Mouse (Mus musculus) CD4-positive, CD25-positive, alpha-beta regulatory T cell, adult 4 months (primary cell): ENCODE measurements around the gene Phyhd1. TPM values are rescaled to one million over a fixed set of nuclear protein-coding genes. Genes with fewer than 3 reads are reported as not detected.

Experiments
- ATAC-seq: one replicate; pipeline ENCODE4 v1.8.0; 2017
- polyA plus RNA-seq, 2 experiments: library from polyadenylated mRNA; unstranded; fragments of 100-300 nt; shearing (Covaris generic); gene quantifications; one replicate each; pipeline ENCODE4 v1.2.1; 2017

Phyhd1 gene
- polyA plus RNA-seq, 2 experiments from 2014 or later, result 2.8 to 4.4 TPM

- peak; percentile 20 for ATAC-seq
Measured at GRCm38 (mm10) chr2:30285416-30286181, 19.6 kb downstream of the Phyhd1 start.

GRCm38 (mm10) chr2:30286192-30287026 lies 20.4 kb downstream of the Phyhd1 start, which contains the start of the genes Dolk and Nup188:
Dolk (minus strand) TSS chr2:30286334.
Nup188 (plus strand) TSS chr2:30286397.
- ATAC-seq, result peak; percentile 96

DNA sequence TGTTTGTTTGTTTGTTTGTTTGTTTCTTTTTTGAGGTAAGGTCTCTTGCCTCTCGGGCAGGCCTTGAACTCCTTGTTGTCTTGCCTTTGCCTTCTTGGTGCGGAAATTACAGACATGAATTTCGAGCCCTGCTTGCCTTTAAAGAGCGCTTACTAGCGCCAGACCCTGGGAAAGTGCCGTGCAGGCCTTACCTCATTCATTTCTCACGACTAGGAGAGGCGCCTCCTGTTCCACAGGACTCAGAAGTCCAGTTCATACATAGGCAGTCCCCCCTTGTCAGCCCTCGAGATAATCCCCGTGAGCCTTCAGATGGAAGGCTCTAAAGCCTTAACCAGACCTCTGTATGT lies 21.0 kb downstream of the Phyhd1 start:
- no peak for ATAC-seq

DNA sequence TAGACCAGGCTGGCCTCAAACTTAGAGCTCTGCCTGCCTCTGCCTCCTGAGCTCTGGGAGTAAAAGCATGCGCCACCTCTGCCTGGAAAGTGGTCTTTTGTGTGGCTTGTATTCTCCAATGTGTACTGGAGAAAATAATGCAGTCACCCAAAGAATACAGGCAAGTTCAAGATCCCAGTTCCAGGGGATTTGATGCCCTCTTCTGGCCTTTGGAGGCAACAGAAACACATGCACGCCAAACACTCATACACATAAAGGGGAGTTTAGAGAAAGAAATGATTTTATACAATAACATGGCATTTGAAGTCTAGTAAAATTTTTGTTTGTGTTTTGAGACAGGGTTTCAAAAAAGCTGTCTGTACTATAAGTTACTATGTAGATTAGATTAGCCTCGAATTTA lies 33.5 kb downstream of the Phyhd1 start:
- no peak for ATAC-seq

DNA sequence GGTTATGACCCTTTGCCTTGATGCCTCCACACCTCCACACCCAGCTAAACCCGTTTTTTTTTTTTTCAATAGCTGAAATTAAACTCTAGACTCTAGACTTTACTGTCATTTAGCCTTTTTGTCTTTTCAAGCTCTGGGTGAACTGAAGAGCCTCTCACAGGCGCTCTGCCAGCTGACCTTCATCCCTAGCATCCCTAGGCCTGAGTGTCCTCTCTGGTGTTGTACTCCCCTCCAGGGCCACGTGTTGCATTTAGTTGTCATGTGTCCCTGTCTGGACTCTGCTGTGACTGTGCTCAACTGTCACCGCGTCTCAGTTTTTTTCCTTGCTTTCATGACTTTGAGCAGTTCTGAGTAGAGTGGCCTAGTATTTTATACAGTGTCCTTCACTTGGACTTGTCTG lies 34.0 kb downstream of the Phyhd1 start:
- no peak for ATAC-seq

DNA sequence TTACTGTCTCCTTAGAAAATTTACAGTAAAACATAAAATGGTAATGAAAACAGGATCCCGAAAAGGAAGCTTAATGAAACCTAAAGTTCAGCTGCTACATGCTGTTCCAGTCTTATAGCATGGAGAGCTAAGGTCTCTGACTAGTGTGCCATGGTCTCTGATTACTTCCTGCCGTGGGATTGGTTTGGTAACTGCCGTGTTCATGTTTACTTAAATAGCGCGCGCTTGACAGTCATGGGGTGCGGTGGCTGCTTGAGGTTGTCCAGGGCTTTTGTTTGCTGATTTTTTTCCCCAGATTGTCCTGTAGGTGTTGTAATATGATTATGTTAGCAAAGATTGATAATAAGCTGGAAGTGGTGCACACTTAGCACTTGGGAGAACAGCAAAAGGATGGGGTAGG lies 40.1 kb downstream of the Phyhd1 start:
- ATAC-seq, result no peak

DNA sequence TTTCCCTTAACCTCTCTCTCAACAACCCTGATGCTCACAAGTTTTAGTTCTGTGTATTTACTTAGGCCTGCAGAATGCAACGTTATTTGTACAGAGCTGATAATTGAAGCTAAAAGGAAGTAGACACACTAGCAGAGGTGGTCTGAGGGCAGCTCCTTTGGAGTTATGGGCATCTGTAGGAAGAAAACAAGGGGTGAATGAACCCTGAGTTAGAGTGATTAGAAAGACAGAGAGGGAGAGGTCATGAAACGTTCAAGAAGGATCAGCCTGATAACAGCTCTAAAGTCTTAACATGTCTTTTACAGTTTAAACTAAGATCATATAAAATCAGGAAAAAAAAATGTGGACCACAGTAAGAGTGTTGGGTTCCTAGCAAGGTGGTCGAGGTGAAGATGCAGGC lies 43.3 kb downstream of the Phyhd1 start:
- ATAC-seq, result no peak

DNA sequence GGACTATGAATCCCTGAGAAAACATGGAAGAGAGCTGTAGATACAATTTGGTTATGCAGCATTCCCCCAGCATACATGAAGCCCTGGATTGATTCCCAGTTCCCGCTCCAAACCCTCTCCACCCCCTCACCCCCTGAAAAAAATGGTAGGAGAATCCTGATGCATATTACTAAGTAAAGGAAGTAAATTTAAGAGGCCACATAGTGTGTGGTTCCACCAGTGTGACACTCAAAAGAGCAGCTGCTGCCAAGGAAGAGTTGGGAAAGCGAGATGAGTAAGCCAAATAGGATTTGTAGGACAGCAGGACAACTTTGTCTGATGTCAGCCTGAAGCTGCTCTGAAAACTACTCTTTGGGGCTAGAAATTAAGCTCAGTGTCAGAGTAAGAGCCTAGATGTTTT lies 45.5 kb downstream of the Phyhd1 start:
- no peak for ATAC-seq

DNA sequence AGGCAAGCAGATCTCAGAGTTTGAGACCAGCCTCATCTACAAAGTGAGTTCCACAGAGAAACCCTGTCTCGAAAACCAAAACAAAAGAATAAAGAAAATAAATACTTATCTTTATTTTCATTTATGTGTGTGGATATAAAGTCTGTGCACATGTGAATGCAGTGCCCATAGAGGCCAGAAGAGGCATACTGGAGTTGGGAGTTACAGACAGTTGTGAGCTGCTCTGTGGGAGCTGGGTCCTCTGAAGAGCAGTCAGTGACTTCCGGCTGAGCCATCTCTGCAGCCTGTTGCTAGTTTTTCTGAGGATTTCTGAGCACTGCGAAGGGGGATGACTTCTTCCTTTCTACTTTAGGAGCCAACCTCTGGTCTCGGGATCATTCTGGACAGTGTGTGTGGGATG lies 50.1 kb downstream of the Phyhd1 start:
- no peak for ATAC-seq

DNA sequence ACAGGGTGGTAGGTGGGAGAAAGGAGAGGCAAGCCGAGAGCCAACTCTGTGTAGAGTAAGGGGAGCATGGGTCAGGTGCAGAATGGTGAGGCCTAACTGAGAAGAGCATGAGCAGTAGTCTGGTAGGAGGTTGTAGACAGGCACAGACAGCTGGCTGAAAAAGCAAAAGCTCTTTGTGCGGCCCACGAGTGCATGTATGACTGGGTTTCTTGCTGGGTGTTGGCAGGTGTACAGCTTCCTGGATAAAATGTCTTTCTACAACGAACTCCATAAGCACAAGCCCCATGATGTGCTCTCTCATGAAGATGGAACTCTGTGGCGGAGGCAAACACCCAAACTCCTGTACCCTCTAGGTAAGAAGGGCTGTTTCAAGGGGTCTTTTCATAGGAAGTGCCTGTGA lies 51.0 kb downstream of the Phyhd1 start:
- no peak for ATAC-seq

DNA sequence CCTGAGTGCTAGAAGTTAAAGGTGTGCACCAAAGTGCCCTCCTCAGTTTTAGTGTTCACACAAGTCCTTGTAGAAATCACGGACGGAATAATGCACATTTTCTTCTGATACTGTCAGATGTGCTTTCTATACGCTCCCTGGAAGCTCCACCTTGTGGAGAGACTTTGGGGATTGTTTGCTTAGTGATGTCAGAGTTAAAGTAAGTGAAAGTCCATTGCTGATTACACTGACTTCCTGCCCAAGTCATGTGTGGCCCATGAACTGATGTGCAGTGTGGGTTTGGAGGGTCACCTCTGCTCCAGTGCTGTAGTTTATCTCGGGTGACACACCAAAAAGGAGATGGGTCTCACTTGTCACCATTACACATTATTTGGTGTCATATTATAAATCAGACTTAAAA lies 53.3 kb downstream of the Phyhd1 start:
- no peak for ATAC-seq

DNA sequence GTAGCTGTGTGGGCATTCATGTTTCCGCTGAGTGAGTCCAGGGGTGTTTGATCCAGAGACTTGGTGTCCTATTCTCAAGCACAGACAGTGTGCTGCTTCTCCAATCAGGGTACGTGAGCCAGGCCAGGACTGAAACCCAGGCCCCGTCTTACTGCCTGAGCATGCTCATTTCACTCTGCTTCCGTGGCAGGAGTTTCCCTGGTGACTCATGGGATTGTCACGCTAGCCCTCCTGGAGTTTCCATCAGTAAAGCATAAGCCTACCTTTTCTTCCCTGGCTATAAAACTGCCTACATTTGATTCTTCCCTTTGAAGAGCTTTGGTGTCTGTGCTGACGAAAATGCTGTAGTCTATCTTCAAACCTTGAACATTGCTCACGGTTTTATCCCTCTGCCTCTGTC lies 57.1 kb downstream of the Phyhd1 start:
- ATAC-seq, result no peak

GRCm38 (mm10) chr2:30325296-30325695 lies 59.3 kb downstream of the Phyhd1 start:
- no peak for ATAC-seq

GRCm38 (mm10) chr2:30327276-30327675 lies 61.3 kb downstream of the Phyhd1 start:
- no peak for ATAC-seq

DNA sequence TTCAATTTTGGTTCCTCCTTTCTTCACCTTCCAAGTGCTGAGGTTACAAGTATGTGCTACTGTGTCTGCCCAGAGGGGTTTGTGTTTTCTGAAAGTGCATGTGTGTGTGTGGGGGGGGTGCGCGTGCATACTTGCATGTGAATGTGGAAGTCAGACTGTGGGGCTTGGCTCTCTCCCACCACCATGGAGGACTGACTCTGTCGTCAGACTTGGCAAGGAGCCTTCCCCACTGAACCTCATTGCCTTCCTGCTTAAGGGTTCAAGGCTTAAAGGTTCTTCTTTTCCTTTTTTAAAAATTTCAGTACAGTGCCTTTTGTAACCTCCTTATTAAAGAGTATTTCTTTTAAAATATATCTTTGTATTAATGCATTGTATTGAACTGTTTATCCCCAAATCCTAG lies 62.8 kb downstream of the Phyhd1 start:
- no peak for ATAC-seq

Other genes starting within 250 kb of the Phyhd1 start
- 1 to 10 TPM; 1.5 to 2.0 TPM for gene Wdr34, start 217.3 kb upstream of the Phyhd1 start, polyA plus RNA-seq
- 100 to 1,000 TPM; 362 to 387 TPM for gene Set, start 208.8 kb upstream of the Phyhd1 start, polyA plus RNA-seq
- under 1 TPM; 0.16 to 0.48 TPM for gene Pkn3, start 188.5 kb upstream of the Phyhd1 start, polyA plus RNA-seq
- 10 to 100 TPM; 32.3 to 44.9 TPM for gene Zdhhc12, start 172.6 kb upstream of the Phyhd1 start, polyA plus RNA-seq
- gene Zer1, start 141.6 kb upstream of the Phyhd1 start, polyA plus RNA-seq, result 10 to 100 TPM; 18.5 to 25.5 TPM
- gene Tbc1d13, start 132.5 kb upstream of the Phyhd1 start, polyA plus RNA-seq, result 10 to 100 TPM; 10.9 to 11.3 TPM
- 1 to 10 TPM; 1.3 to 2.5 TPM for gene Endog, start 94.7 kb upstream of the Phyhd1 start, polyA plus RNA-seq
- gene Spout1, start 87.7 kb upstream of the Phyhd1 start, polyA plus RNA-seq, result 10 to 100 TPM; 30.2 to 50.9 TPM
- gene Kyat1, start 60.4 kb upstream of the Phyhd1 start, polyA plus RNA-seq, result 10 to 100 TPM in 1 of 2 experiments, 1 to 10 TPM in 1; 9.9 to 13.4 TPM
- gene Lrrc8a, start 28.5 kb upstream of the Phyhd1 start, polyA plus RNA-seq, result 10 to 100 TPM; 27.2 to 36.9 TPM
- gene Gm28035, start 25.6 kb upstream of the Phyhd1 start, polyA plus RNA-seq, result under 1 TPM in 1 of 2 experiments, not detected in 1; 0.25 TPM
- gene Gm28038, start 14.8 kb downstream of the Phyhd1 start, polyA plus RNA-seq, result 1 to 10 TPM in 1 of 2 experiments, not detected in 1; 2.4 TPM
- gene Dolk, start 20.1 kb downstream of the Phyhd1 start, polyA plus RNA-seq, result 10 to 100 TPM; 11.3 to 12.8 TPM
- 10 to 100 TPM; 23.3 to 44.4 TPM for gene Nup188, start 20.2 kb downstream of the Phyhd1 start, polyA plus RNA-seq
- 100 to 1,000 TPM in 1 of 2 experiments, 10 to 100 TPM in 1; 86.1 to 129 TPM for gene Sh3glb2, start 93.1 kb downstream of the Phyhd1 start, polyA plus RNA-seq
- gene Miga2, start 98.0 kb downstream of the Phyhd1 start, polyA plus RNA-seq, result 1 to 10 TPM; 5.0 to 8.3 TPM
- gene Dolpp1, start 126.1 kb downstream of the Phyhd1 start, polyA plus RNA-seq, result 10 to 100 TPM; 16.9 to 28.1 TPM
- gene Crat, start 149.6 kb downstream of the Phyhd1 start, polyA plus RNA-seq, result 1 to 10 TPM; 1.1 to 2.2 TPM
- gene Ptpa, start 149.8 kb downstream of the Phyhd1 start, polyA plus RNA-seq, result 10 to 100 TPM; 37.8 to 86.7 TPM
- under 1 TPM in 1 of 2 experiments, not detected in 1; 0.20 TPM for gene Ier5l, start 208.0 kb downstream of the Phyhd1 start, polyA plus RNA-seq